Mouse (Mus musculus) gastrocnemius, adult 8-10 months (tissue): ENCODE measurements around the gene Tfb1m. TPM values are rescaled to one million over a fixed set of nuclear protein-coding genes. Genes with fewer than 3 reads are reported as not detected.

Experiments
- DNase-seq, 2 experiments: peaks; one replicate each; pipeline ENCODE4 v3.0.0; 2022; ENCODE audit warnings: low spot score in 2 of 2
- total RNA-seq, 4 experiments: library from RNA; stranded (reverse); gene quantifications; 2 replicates each; pipeline ENCODE4 v1.2.4; 2022

Tfb1m gene
- total RNA-seq, 4 experiments from 2014 or later: 7.8 to 10.4 (median 8.6) TPM

DNA sequence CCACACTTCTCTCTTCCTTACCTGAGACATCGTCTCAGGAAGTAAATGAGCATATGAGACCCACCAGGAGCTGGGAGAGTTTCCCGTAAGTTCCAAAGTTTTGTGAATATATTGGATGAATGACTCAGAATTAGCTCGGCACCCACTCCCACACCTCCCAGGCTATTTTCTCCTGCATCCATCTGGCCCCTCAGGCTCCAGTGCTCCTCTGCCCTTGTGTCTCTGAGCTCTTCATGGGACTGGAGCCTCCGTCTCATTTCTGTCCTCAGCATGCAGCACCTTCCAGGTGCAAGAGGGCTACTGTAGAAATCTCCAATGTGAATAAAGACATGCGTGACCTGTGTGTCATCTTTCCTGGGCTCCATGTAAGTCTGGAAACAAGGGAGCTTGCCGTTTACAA is 85.6 kb downstream of the Tfb1m start:
- DNase-seq: no peak

Other genes with a start within 250 kb of the Tfb1m start
- gene Tiam2, start 231.2 kb downstream of the Tfb1m start, total RNA-seq: 1 to 10 TPM; 2.3 to 4.1 (median 2.8) TPM
- gene Cldn20, start 25.2 kb downstream of the Tfb1m start, total RNA-seq: not detected
- not detected for gene Nox3, start 138.5 kb upstream of the Tfb1m start, total RNA-seq